Comparison of ENCODE assay signal across 13 mouse cellular contexts in genomic region chr16:31405040-31405439, GRCm38 (mm10). TPM values are rescaled to one million over a fixed set of nuclear protein-coding genes. Genes with fewer than 3 reads are reported as not detected.
DNase-seq lines count a peak whose midpoint lies in the region; ATAC-seq and TF ChIP-seq lines count a peak whose summit lies in the region.
"Had no signal": no experiment of that assay in that cellular context is flagged by ENCODE, and none has a peak within 500 bp of the region (broad histone marks: within the 10 kb centered on the region; RNA-seq: fewer than 3 reads in every experiment).

No protein-coding gene starts in this region.

- in situ Hi-C loops in CH12.LX (cut with MboI; ENCODE audit: low pct_ligation_motif_present, low pct_unique_long_range_greater_than_20kb, low sequenced_read_pairs): no loop called here

- no peak for DNase-seq in gastrocnemius, adult 2 months
- DNase-seq in gastrocnemius, adult 18-20 months (ENCODE audit: low spot score): no peak
- DNase-seq in liver, adult 2 months (ENCODE audit: extremely low read depth, low read depth, low spot score): no peak
- DNase-seq in liver (no peak), CH12.LX (ENCODE audit: extremely low read depth) (no peak)
- DNase-seq in thymus, postnatal 10 days (ENCODE audit: low spot score in 2 of 2): no peak
- DNase-seq in cerebellum, postnatal 36 days: no peak
- DNase-seq: right cerebral cortex, adult 18-20 months; thymus, postnatal 4 days had no signal

- H3K4me1 ChIP-seq in liver, adult 2 months (ENCODE audit: control insufficient read depth, insufficient read depth, low read length): peaks cover 1% of the 10 kb centered on the region; the same call in 1 of the 2 replicates
- H3K4me1 ChIP-seq in CH12.LX (ENCODE audit: control insufficient read depth in 1 of 2, insufficient read depth in 2 of 2): peaks cover 0 to 3% of the 10 kb centered on the region in 2 experiments; a peak in 1 of 4 replicates
- H3K4me1 ChIP-seq: limb, embryonic 12.5 days had no signal

- peak; percentile 62 for TF ChIP-seq RAD21 in CH12.LX (IDR thresholded peaks at IDR 0.05; ENCODE audit: low read depth, low read length)

- no peak for TF ChIP-seq EP300 in CH12.LX (IDR thresholded peaks at IDR 0.05; ENCODE audit: low read length)

- 0 out of 2 replicates have a peak, but pooled peaks have one; percentile 32 for ATAC-seq in common myeloid progenitor, adult 5-6 weeks (replicated peaks; ENCODE audit: low read depth, poor library complexity, severe bottlenecking)

- dilution Hi-C loops in CH12.LX (cut with MboI; ENCODE audit: extremely low pct_ligation_motif_present, extremely low pct_unique_long_range_greater_than_20kb, low sequenced_read_pairs): no loop called here

- 69% methylated on average over 1 of the region's 1 CpGs for WGBS in liver, adult 2 months

- H3K79me2 ChIP-seq in liver, adult 2 months (ENCODE audit: control insufficient read depth, insufficient read depth, low read length): no peaks in the 10 kb centered on the region
- H3K79me2 ChIP-seq in CH12.LX (replicated peaks; ENCODE audit: control insufficient read depth, extremely low read depth, insufficient read depth, poor library complexity, severe bottlenecking): no peaks in the 10 kb centered on the region

- H3K9ac ChIP-seq in liver, adult 2 months (ENCODE audit: low read depth, low read length): no peak overlapping the region
- H3K9ac ChIP-seq in CH12.LX (ENCODE audit: insufficient read depth, low read depth): no peak overlapping the region
- H3K9ac ChIP-seq: kidney, embryonic 15.5 days; limb, embryonic 12.5 days had no signal

- no peak overlapping the region for H3K27ac ChIP-seq in gastrocnemius, adult 2 months
- H3K27ac ChIP-seq in liver, adult 2 months (replicated peaks; ENCODE audit: insufficient read depth, low read depth, low read length): no peak overlapping the region
- no peak overlapping the region for H3K27ac ChIP-seq in CH12.LX (ENCODE audit: insufficient read depth, low read depth)
- H3K27ac ChIP-seq: kidney, embryonic 15.5 days; limb, embryonic 12.5 days had no signal

- TF ChIP-seq POLR2A in liver, adult 2 months (IDR thresholded peaks at IDR 0.05; ENCODE audit: extremely low read depth, insufficient read depth, low read length): no peak
- no peak for TF ChIP-seq POLR2A in CH12.LX (IDR thresholded peaks at IDR 0.05; ENCODE audit: low read depth, low read length)

- H3K27me3 ChIP-seq in liver, adult 2 months (ENCODE audit: control insufficient read depth, insufficient read depth, low read length): no peaks in the 10 kb centered on the region
- H3K27me3 ChIP-seq in CH12.LX (replicated peaks): no peaks in the 10 kb centered on the region
- H3K27me3 ChIP-seq: kidney, embryonic 15.5 days had no signal

- intact Hi-C loops in gastrocnemius, adult 2 months (cut with DNase I): no loop called here

- peak; percentile 31; the same call in 1 of the 2 replicates for TF ChIP-seq CTCF in gastrocnemius, adult 2 months (IDR thresholded peaks at IDR 0.05)
- peak; percentile 29; the same call in 1 of the 2 replicates for TF ChIP-seq CTCF in liver, adult 2 months (IDR thresholded peaks at IDR 0.05; ENCODE audit: low read depth, low read length)
- TF ChIP-seq CTCF in CH12.LX (conservative IDR thresholded peaks at IDR 0.05 in 1 of 2, IDR thresholded peaks at IDR 0.05 in 1 of 2; ENCODE audit: low read depth in 2 of 2, low read length in 2 of 2): peak; percentile 57 to 68

- no peak overlapping the region for H3K4me3 ChIP-seq in gastrocnemius, adult 2 months
- H3K4me3 ChIP-seq in liver, adult 2 months (ENCODE audit: insufficient read depth, low read depth, low read length): no peak overlapping the region
- H3K4me3 ChIP-seq in CH12.LX (replicated peaks in 1 of 3; ENCODE audit: low read depth in 2 of 3, low read length in 2 of 3, poor library complexity in 1 of 3): no peak overlapping the region
- H3K4me3 ChIP-seq: kidney, embryonic 15.5 days; limb, embryonic 12.5 days; myocyte had no signal

- H3K36me3 ChIP-seq in liver, adult 2 months (ENCODE audit: control insufficient read depth, insufficient read depth, low read length): no peaks in the 10 kb centered on the region
- no peaks in the 10 kb centered on the region for H3K36me3 ChIP-seq in CH12.LX (replicated peaks in 1 of 2; ENCODE audit: control insufficient read depth in 1 of 2, insufficient read depth in 1 of 2, low read length in 1 of 2)
- H3K36me3 ChIP-seq: kidney, embryonic 15.5 days; limb, embryonic 12.5 days had no signal

- peaks cover 8% of the 10 kb centered on the region for H3K9me3 ChIP-seq in CH12.LX (replicated peaks; ENCODE audit: low read length)
- H3K9me3 ChIP-seq: kidney, embryonic 15.5 days; limb, embryonic 12.5 days had no signal

- H3K4me2 ChIP-seq in CH12.LX (ENCODE audit: insufficient read depth, low read depth, poor library complexity, severe bottlenecking): no peak overlapping the region
- H3K4me2 ChIP-seq: kidney, embryonic 15.5 days; limb, embryonic 12.5 days had no signal

TF ChIP-seq in CH12.LX, 34 proteins besides CTCF, POLR2A, EP300 and RAD21:
- TF ChIP-seq TCF12 (IDR thresholded peaks at IDR 0.05; ENCODE audit: low read depth, low read length) (no peak), SMC3 (IDR thresholded peaks at IDR 0.05; ENCODE audit: low read depth, low read length) (peak; percentile 47)

RNA-seq across cellular contexts. Expression of gene Bdh1, which starts 17.0 kb away (rescaled TPM):
- 100 to 1,000 TPM in 1 of 2 experiments, 10 to 100 TPM in 1; 71.4 to 144 TPM for total RNA-seq in gastrocnemius, adult 2 months (2021)
- 100 to 1,000 TPM in 1 of 2 experiments, 10 to 100 TPM in 1; 61.4 to 145 TPM for total RNA-seq in gastrocnemius, adult 18-20 months (2021)
- total RNA-seq in liver, adult 2 months (2014; rRNA removed): 141 and 185 TPM in 2 replicates
- 314 and 354 TPM in 2 replicates for polyA plus RNA-seq in liver, adult 2 months (2012; rRNA removed)
- total RNA-seq in CH12.LX (2012; rRNA removed): 37.9 and 44.4 TPM in 2 replicates
- total RNA-seq in CH12.LX (2014; rRNA removed): 48.9 and 54.3 TPM in 2 replicates
- polyA plus RNA-seq in CH12.LX (2012; ENCODE audit: insufficient read length, low read depth): 110 and 117 TPM in 2 replicates
- 3.2 and 5.8 TPM in 2 replicates for total RNA-seq in common myeloid progenitor, adult 5-6 weeks (2017)
